Mouse (Mus musculus): Measurements from ENCODE around the gene Slc7a5. TPM values are rescaled to one million over a fixed set of nuclear protein-coding genes. Genes with fewer than 3 reads are reported as not detected.

Slc7a5 gene
- polyA plus RNA-seq, 1 experiment from 2014 or later, result 17.9 TPM

DNA sequence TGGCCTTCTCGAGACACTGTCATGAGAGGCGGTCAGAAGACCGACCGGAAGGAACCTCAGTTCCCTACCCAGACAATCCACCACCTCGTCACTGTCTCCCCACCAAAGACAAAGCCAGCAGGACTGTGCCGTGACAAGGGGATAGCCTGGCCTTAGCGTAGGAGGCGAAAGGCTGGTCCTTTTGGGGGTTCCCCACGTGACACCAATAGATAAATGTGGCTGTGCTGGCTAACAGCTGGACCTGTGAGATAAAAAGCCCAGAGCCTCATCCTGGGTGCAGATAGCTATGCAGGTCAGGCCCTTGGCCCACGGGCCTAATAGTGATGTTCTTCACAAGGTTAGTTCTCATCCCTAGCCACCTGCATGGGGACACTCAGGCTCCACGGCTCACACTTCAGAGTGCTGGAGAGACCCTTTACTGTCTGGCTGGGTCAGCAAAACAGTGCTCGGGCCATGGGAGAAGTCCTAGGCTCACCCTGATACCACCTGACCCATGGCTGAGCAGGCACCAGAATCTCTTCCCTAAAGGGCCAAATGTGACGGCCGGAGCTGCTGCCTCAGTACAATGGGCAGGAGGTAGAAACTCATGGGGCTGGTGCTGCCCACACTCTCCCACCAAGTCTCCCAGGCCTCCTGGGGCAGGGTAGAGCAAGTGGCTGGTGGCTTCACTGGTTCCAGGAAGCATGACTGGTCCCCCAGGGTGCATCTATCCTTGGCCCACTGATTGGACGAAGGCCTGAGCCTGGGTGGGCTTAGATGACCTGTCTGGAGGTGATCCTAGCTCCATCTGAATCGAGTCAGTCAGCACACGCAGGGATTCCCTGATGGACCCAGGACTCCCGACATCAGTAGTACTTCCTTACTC, 8.1 kb downstream of the Slc7a5 start:
- Histone ChIP-seq H3K4me2 (replicated peaks) (peak overlapping the region; percentile 51), H3K27ac (peak overlapping the region; percentile 94), H3K4me1 (replicated peaks) (peaks cover 49% of the 10 kb centered on the region), H3K4me3 (replicated peaks) (no peak overlapping the region), H3K27me3 (replicated peaks) (no peaks in the 10 kb centered on the region), H3K9me3 (no peaks in the 10 kb centered on the region), H3K9ac (0 out of 2 replicates have a peak overlapping the region, but pooled peaks have one; percentile 2), H3K36me3 (peaks cover 6% of the 10 kb centered on the region; the same call in 1 of the 2 replicates)
- 73% methylated on average over 18 of the region's 18 CpGs for WGBS
- 0 out of 2 replicates have a peak, but pooled peaks have one; percentile 1 for ATAC-seq

DNA sequence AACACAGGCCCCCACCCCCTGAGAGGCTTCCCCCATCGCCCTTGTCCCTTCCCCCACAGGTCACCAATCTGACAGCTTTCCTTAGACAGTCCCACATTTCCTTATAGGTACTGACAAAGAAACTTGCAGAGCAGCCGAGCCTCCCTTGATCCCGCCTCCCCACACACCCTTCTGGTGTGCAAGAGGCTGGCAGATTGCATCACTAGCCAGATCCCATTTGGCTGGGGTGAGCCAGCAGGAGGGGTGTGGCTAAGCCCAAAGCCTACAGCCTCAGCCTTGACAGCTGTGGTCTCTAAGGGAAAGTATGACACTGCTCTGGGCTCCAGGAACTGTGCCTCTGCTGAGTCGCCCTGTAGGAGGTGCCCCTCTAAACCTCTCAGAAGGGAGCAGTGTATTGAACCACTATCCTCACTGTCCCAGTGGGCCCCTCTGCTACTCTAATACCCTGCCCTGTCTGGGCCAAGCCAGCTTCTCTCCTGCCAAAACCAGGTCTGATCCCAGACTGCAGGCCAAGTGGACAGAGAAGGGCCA, 9.0 kb downstream of the Slc7a5 start:
- no peaks in the 10 kb centered on the region for H3K9me3 ChIP-seq
- peak overlapping the region; percentile 1; the same call in 1 of the 2 replicates for H3K4me3 ChIP-seq (replicated peaks)
- H3K4me1 ChIP-seq (replicated peaks), result peaks cover 49% of the 10 kb centered on the region
- H3K27ac ChIP-seq, result peak overlapping the region; percentile 94
- H3K4me2 ChIP-seq (replicated peaks), result peak overlapping the region; percentile 51
- peaks cover 8% of the 10 kb centered on the region for H3K36me3 ChIP-seq
- ATAC-seq, result peak; percentile 91
- H3K9ac ChIP-seq, result peak overlapping the region; percentile 33; the same call in 1 of the 2 replicates
- H3K27me3 ChIP-seq (replicated peaks), result no peaks in the 10 kb centered on the region
- 5% methylated on average over 4 of the region's 4 CpGs for WGBS

DNA sequence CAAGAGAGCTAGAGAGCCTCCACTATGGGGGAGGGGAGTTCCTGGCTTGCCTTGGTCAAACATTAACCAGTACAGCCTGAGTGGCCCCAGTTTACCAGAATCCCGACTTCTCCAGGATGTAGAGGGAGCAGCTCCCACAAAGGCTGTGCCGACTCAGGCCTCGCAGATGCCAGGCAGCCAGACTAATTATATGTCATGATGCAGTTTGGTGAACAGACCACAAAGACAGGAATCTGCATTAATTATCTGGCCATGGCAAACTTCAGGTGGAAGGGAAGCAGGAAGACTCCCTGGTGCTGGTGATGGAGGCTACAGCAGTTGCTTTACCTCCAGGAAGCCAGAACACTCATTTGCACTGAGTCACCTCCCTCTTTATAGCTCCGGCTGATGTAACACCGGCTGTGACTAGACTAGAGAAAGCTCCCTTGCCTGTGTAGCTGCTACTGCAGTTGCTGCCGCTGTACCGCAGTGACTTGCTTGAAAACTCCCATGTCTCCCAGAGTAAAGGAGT, 9.6 kb downstream of the Slc7a5 start:
- Histone ChIP-seq H3K9ac (peak overlapping the region; percentile 33; the same call in 1 of the 2 replicates), H3K4me3 (replicated peaks) (no peak overlapping the region; the same call in 1 of the 2 replicates), H3K4me2 (replicated peaks) (peak overlapping the region; percentile 51), H3K27me3 (replicated peaks) (no peaks in the 10 kb centered on the region), H3K9me3 (no peaks in the 10 kb centered on the region), H3K27ac (peak overlapping the region; percentile 94), H3K36me3 (peaks cover 8% of the 10 kb centered on the region), H3K4me1 (replicated peaks) (peaks cover 49% of the 10 kb centered on the region)
- peak; percentile 79 for ATAC-seq
- WGBS, result 10% methylated on average over 7 of the region's 7 CpGs

DNA sequence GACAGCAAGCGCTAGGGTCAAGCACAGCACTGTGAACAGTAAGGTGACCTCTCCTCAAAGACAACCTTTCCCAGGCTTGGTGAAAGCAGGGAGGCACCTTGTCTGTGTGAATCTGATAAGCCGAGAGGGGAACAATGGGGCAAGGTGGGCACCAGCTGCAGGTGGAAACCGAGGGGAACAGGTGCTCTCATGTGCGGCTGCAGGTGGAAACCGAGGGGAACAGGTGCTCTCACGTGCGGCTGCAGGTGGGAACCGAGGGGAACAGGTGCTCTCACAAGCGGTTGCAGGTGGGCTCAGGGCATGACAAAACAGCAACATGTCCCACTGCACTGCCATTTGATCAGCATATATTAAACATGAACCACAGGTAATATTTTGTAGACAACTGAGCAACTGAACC, 10.3 kb downstream of the Slc7a5 start:
- Histone ChIP-seq H3K27me3 (replicated peaks) (no peaks in the 10 kb centered on the region), H3K9me3 (no peaks in the 10 kb centered on the region), H3K27ac (peak overlapping the region; percentile 94), H3K36me3 (peaks cover 8% of the 10 kb centered on the region), H3K9ac (peak overlapping the region; percentile 28), H3K4me2 (replicated peaks) (peak overlapping the region; percentile 51), H3K4me1 (replicated peaks) (peaks cover 47% of the 10 kb centered on the region), H3K4me3 (replicated peaks) (no peak overlapping the region)
- ATAC-seq, result no peak
- 56% methylated on average over 9 of the region's 9 CpGs for WGBS

DNA sequence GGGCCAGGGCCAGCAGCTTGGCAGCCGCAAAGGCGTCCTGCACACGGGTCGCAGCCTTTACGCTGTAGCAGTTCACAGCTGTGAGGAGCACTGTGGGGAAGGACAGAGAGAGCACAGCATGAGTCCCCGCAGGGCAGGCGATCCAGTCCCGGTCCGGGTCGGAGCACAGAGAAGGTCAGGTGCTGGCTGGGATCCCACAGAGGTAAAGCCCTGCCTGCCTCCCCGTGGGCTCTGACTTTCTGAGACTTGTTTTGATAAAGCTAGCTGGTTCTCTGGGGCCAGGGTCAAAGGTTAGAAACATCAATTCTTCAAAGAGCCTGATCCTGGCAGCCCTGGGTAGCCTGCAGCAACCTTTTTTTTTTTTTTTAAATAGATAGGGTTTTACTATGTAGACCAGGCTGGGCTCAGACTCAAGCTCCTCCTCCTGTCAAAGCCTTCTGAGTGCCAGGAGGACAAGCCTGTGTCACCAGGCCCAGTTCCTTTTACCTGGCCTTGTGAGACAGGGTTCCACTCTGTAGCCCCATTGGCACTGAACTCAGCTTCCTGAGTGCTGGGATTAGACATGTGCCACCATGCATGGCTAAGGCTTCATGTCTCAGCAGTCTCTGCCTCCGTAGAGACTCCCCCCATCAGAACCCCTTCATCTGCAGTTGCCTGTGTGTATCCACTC, 10.9 kb downstream of the Slc7a5 start:
- peak overlapping the region; percentile 51; the same call in 1 of the 2 replicates for H3K4me2 ChIP-seq (replicated peaks)
- H3K4me1 ChIP-seq (replicated peaks), result peaks cover 43% of the 10 kb centered on the region
- H3K27ac ChIP-seq, result peak overlapping the region; percentile 94
- 39% methylated on average over 12 of the region's 12 CpGs for WGBS
- H3K36me3 ChIP-seq, result peaks cover 8% of the 10 kb centered on the region
- peak; percentile 10; the same call in 1 of the 2 replicates for ATAC-seq
- H3K9me3 ChIP-seq, result no peaks in the 10 kb centered on the region
- peak overlapping the region; percentile 28; the same call in 1 of the 2 replicates for H3K9ac ChIP-seq
- no peaks in the 10 kb centered on the region for H3K27me3 ChIP-seq (replicated peaks)
- no peak overlapping the region for H3K4me3 ChIP-seq (replicated peaks)

DNA sequence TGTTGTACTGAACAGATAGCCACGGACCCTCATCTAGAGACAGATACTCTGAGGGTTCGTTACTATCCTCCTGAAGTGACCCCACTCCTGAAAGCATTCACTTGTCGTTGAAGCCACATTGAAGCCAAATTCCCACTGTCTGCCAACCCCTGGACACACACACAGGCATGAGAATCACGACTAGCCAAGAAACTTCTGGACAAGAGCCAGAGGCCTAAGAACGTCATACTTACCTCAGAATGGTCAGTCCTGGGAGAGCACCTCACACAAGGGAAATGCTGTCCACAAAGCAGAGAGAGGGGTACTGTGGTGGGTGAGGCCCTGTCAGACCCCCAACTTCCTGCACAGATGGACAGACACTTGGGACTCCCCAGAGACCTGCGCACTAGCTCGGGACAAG, 11.6 kb downstream of the Slc7a5 start:
- Histone ChIP-seq H3K4me3 (replicated peaks) (no peak overlapping the region), H3K9me3 (no peaks in the 10 kb centered on the region), H3K27me3 (replicated peaks) (no peaks in the 10 kb centered on the region), H3K9ac (no peak overlapping the region), H3K4me2 (replicated peaks) (peak overlapping the region; percentile 26; the same call in 1 of the 2 replicates), H3K4me1 (replicated peaks) (peaks cover 40% of the 10 kb centered on the region), H3K36me3 (peaks cover 8% of the 10 kb centered on the region), H3K27ac (peak overlapping the region; percentile 48; the same call in 1 of the 2 replicates)
- no peak for ATAC-seq
- 72% methylated on average over 7 of the region's 7 CpGs for WGBS

DNA sequence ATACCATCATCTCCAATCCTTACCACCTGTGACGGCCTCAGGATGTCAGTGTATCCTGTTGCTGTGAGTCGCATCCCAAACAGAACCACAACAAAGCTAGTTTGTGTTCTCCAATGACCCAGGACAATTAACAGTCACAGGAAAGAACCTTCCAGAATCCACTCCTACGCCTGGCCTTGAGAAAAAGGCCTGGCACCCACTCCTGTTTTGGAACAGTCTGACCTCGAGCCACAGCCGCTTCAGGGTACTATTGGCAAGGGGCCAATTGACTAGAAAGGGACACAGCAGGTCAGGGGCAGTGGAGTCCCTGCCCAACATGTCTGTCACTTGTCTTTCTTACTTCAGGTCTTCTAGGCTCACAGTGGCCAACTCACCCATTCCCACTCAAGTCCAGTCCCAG, 14.6 kb downstream of the Slc7a5 start:
- no peak overlapping the region for H3K27ac ChIP-seq
- WGBS, result 82% methylated on average over 5 of the region's 5 CpGs

DNA sequence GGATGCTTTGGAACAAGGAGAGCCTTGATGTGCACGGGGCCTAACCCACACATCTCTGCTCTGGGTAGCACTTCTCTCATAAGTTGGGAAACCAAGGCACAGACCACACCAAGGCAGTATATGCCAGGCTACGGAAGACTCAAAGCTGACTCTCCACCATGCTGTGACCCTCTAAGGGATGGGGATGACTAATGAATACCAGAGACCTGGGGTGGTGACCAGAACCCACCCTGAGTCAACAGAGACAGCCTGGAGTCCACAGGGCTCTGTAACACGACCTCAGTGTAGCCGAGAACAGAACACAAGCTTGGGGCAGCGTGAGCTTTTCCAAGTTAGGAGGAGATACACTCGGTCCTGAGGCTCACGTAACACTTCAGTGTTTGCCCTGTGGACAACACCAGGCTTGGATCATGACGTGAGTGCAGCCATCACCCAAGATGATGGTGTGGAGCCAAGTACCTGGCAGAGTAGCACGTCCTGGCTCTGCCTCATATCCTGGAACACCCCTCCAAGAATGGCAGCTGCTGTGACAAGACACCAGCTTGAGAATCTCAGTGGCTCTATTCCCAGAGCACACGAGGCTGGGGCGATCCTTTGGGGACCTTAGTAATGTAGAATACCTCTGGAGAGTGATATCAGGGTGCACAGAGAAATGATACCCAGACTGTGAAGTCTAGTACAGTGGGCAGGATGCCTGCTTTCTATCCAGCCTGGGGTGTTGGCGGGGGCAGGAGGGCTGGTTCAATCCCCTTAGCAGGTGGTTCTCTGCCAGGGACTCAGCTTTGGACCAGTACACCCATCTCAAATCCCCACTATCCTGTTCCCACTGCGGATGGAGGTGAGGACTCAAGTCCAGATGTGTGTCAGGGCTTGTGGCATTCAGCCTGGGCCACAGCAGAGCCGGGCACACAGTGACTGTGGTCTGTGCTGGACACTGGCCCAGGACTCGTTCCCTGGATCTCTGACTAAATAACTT, 17.4 kb downstream of the Slc7a5 start:
- Histone ChIP-seq H3K36me3 (peaks cover 20% of the 10 kb centered on the region), H3K4me3 (replicated peaks) (no peak overlapping the region), H3K9me3 (no peaks in the 10 kb centered on the region), H3K4me2 (replicated peaks) (no peak overlapping the region), H3K4me1 (replicated peaks) (no peaks in the 10 kb centered on the region), H3K27me3 (replicated peaks) (no peaks in the 10 kb centered on the region), H3K9ac (no peak overlapping the region), H3K27ac (no peak overlapping the region)
- ATAC-seq, result no peak
- 77% methylated on average over 15 of the region's 15 CpGs for WGBS

More for the DNA sequence above, 14.6 kb downstream of the Slc7a5 start:
- H3K4me1 ChIP-seq (replicated peaks), result peaks cover 23% of the 10 kb centered on the region
- peaks cover 8% of the 10 kb centered on the region for H3K36me3 ChIP-seq
- H3K4me3 ChIP-seq (replicated peaks), result no peak overlapping the region
- no peak overlapping the region for H3K9ac ChIP-seq
- ATAC-seq, result no peak
- no peaks in the 10 kb centered on the region for H3K9me3 ChIP-seq
- H3K27me3 ChIP-seq (replicated peaks), result no peaks in the 10 kb centered on the region
- no peak overlapping the region for H3K4me2 ChIP-seq (replicated peaks)

DNA sequence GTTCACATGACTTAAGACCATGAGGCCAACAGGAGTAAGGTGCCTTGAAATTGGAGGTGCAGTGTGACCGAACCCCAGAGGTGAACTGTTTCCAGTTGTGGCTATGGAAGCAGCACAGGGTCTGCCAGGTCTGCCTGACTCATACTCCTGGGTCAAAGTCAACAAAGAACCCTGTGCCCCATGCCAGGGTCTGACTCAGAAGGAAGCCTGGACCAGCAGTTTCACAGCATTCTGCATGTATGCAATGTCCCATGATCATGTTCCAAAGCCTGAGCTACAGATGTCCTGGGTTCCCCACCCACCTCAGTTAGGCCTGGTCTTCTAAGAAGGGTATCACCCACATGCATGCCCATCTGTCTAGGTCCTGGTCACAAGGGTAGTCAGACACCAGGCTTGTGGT, 18.2 kb downstream of the Slc7a5 start:
- ATAC-seq, result no peak
- H3K4me2 ChIP-seq (replicated peaks), result no peak overlapping the region
- H3K36me3 ChIP-seq, result peaks cover 20% of the 10 kb centered on the region
- no peaks in the 10 kb centered on the region for H3K4me1 ChIP-seq (replicated peaks)
- H3K4me3 ChIP-seq (replicated peaks), result no peak overlapping the region
- H3K9ac ChIP-seq, result no peak overlapping the region
- no peak overlapping the region for H3K27ac ChIP-seq
- no peaks in the 10 kb centered on the region for H3K9me3 ChIP-seq
- H3K27me3 ChIP-seq (replicated peaks), result no peaks in the 10 kb centered on the region
- WGBS, result 90% methylated on average over 1 of the region's 1 CpGs

DNA sequence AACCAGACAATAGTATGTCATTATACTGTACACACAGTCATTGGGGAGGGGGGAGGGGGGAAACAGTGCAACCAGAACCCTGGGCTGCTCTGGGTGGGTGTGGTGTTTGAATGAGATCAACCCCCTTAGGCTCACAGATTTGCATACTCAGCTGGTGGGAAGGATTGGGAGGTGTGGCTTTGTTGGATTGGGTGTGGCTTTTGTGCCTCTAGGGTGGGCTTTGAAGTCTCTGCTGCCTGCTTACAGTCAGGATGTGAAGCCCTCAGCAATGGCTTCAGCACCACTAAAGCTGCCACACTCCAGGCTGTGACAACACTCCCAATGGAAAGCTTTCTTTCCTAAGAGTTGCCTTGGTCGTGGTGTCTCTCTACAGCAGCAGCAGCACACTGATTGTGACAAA, 19.9 kb downstream of the Slc7a5 start:
- Histone ChIP-seq H3K27me3 (replicated peaks) (no peaks in the 10 kb centered on the region), H3K4me1 (replicated peaks) (no peaks in the 10 kb centered on the region), H3K36me3 (peaks cover 33% of the 10 kb centered on the region), H3K27ac (no peak overlapping the region), H3K9me3 (no peaks in the 10 kb centered on the region), H3K9ac (no peak overlapping the region), H3K4me2 (replicated peaks) (no peak overlapping the region), H3K4me3 (replicated peaks) (no peak overlapping the region)
- no peak for ATAC-seq
- WGBS, result 82% methylated on average over 1 of the region's 1 CpGs

DNA sequence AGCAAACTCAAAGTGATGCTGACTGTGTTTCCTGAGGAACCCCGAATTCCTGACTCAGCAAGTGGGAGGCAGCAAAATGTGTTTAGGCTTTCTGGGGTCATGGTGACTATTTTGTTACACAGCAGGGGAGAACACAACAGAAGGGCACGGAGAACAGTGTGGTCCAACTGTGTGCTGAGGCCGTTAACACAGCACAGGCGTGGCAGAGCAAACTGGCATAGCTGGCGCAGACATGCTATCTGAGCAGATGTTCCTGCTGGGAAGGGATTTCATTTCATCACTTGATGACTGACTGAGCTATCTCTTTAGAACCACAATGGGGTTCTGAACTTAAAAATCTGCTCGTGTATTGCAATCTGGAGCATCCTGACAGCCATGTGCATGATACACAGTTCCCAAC, 22.1 kb downstream of the Slc7a5 start:
- H3K36me3 ChIP-seq, result peaks cover 37% of the 10 kb centered on the region
- WGBS, result 88% methylated on average over 6 of the region's 6 CpGs
- H3K27ac ChIP-seq, result no peak overlapping the region
- no peak overlapping the region for H3K4me3 ChIP-seq (replicated peaks)
- no peaks in the 10 kb centered on the region for H3K9me3 ChIP-seq
- H3K9ac ChIP-seq, result no peak overlapping the region
- no peaks in the 10 kb centered on the region for H3K27me3 ChIP-seq (replicated peaks)
- ATAC-seq, result no peak
- H3K4me1 ChIP-seq (replicated peaks), result no peaks in the 10 kb centered on the region
- no peak overlapping the region for H3K4me2 ChIP-seq (replicated peaks)

All from intestine, embryonic 15.5 days (tissue).